Mouse (Mus musculus): ENCODE measurements at regions not wholly inside any gene's neighbourhood (a gene's known extent, or its start where the extent isn't known, plus 50 kb on each side); places are given as distances from the start of the nearest gene placed in this dataset.
"Not testable (repeated sequence)": the region's sequence is repeated elsewhere in the genome, so short reads cannot be mapped to it uniquely, and the experiment has no call there.

- TF ChIP-seq CTCF, POLR2A (IDR thresholded peaks at IDR 0.05; ENCODE audit: insufficient read depth, low read depth, low read length): not testable (repeated sequence)
Observed at GRCm38 (mm10) chr14:53224789-53225188, 729.2 kb upstream of the Olfr1507 start.

All from olfactory bulb, adult 2 months (tissue).